Mouse (Mus musculus): Measurements from ENCODE around the gene Lrrn4cl. TPM values are rescaled to one million over a fixed set of nuclear protein-coding genes. Genes with fewer than 3 reads are reported as not detected.

Lrrn4cl gene
- polyA plus RNA-seq, 1 experiment: 0.25 TPM

DNA sequence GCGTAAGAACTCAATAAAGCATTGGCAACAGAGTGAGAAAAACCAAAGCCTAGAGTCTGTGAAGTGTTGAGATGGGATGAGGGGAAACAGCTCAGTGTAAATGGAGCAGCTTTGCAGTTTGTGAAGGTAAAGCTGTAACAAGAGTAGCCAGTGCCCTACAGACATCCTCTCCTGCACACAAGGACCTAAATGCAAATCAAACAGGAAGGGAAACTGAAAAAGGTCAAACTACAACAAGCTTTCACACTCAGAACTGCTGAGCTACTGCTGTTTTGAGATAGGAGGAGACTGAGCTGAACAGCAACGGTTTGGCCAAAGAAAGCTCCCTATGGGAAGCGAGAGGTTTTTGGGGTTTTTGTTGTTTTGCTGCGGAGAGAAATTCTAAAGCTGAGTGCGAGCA, 43.8 kb upstream of the Lrrn4cl start:
- Histone ChIP-seq H3K79me2 (ENCODE audit: control insufficient read depth, insufficient read depth) (no peaks in the 10 kb centered on the region), H3K4me2 (ENCODE audit: low read depth) (no peak overlapping the region), H3K4me3 (no peak overlapping the region)

DNA sequence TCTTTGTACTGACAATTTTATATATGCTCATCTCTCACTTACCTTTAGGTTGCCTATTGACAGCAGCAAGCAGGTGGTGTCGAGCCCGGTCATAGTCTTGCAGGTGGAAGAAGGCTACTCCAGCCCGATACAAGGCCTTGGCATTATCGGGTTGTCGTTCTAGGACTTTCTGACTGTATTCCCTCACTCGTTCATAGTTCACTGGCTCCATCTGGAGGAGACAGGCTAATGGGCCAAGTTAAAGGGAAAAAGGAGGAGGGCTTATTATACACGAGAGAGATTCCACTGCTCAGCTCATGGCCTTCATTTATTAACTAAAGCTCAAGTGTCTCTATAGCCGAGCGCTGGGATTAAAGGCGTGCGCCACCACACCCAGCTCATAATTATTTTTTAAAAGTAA, 34.8 kb upstream of the Lrrn4cl start:
- H3ac ChIP-seq (ENCODE audit: control insufficient read depth, insufficient read length): no peak overlapping the region
- TF ChIP-seq SRF (IDR thresholded peaks at IDR 0.05; ENCODE audit: control insufficient read depth, insufficient read length, low read depth): no peak
- TF ChIP-seq CEBPB (IDR thresholded peaks at IDR 0.05; ENCODE audit: insufficient read depth, poor library complexity, severe bottlenecking): no peak
- TF ChIP-seq POLR2A (IDR thresholded peaks at IDR 0.05; ENCODE audit: insufficient read length, low read depth): no peak
- TF ChIP-seq MAX (IDR thresholded peaks at IDR 0.05; ENCODE audit: low read depth): no peak
- no peak for TF ChIP-seq TCF3 (IDR thresholded peaks at IDR 0.05; ENCODE audit: insufficient read length, low read depth)
- no peak for TF ChIP-seq REST (IDR thresholded peaks at IDR 0.05; ENCODE audit: insufficient read depth, insufficient read length)
- TF ChIP-seq TCF12 (IDR thresholded peaks at IDR 0.05; ENCODE audit: insufficient read depth, poor library complexity, severe bottlenecking): no peak
- no peak for TF ChIP-seq USF1 (IDR thresholded peaks at IDR 0.05; ENCODE audit: low read depth)
- no peaks in the 10 kb centered on the region for H3K27me3 ChIP-seq (ENCODE audit: control insufficient read depth, insufficient read depth, insufficient read length)
- peaks cover 45% of the 10 kb centered on the region for H3K79me2 ChIP-seq (ENCODE audit: control insufficient read depth, insufficient read depth)
- H3K4me2 ChIP-seq (ENCODE audit: low read depth): no peak overlapping the region
- no peak overlapping the region for H3K4me3 ChIP-seq
- H3K36me3 ChIP-seq (ENCODE audit: control insufficient read depth, insufficient read depth): peaks cover 30% of the 10 kb centered on the region

More for the DNA sequence above, 43.8 kb upstream of the Lrrn4cl start:
- H3K27me3 ChIP-seq (ENCODE audit: control insufficient read depth, insufficient read depth, insufficient read length): no peaks in the 10 kb centered on the region
- no peak overlapping the region for H3ac ChIP-seq (ENCODE audit: control insufficient read depth, insufficient read length)
- TF ChIP-seq REST (IDR thresholded peaks at IDR 0.05; ENCODE audit: insufficient read depth, insufficient read length) (no peak), MAX (IDR thresholded peaks at IDR 0.05; ENCODE audit: low read depth) (no peak), POLR2A (IDR thresholded peaks at IDR 0.05; ENCODE audit: insufficient read length, low read depth) (no peak), SRF (IDR thresholded peaks at IDR 0.05; ENCODE audit: control insufficient read depth, insufficient read length, low read depth) (no peak), TCF3 (IDR thresholded peaks at IDR 0.05; ENCODE audit: insufficient read length, low read depth) (no peak), E2F4 (IDR thresholded peaks at IDR 0.05; ENCODE audit: insufficient read depth) (no peak), POLR2AphosphoS2 (IDR thresholded peaks at IDR 0.05; ENCODE audit: insufficient read length, low read depth) (no peak)
- peaks cover 41% of the 10 kb centered on the region for H3K36me3 ChIP-seq (ENCODE audit: control insufficient read depth, insufficient read depth)

DNA sequence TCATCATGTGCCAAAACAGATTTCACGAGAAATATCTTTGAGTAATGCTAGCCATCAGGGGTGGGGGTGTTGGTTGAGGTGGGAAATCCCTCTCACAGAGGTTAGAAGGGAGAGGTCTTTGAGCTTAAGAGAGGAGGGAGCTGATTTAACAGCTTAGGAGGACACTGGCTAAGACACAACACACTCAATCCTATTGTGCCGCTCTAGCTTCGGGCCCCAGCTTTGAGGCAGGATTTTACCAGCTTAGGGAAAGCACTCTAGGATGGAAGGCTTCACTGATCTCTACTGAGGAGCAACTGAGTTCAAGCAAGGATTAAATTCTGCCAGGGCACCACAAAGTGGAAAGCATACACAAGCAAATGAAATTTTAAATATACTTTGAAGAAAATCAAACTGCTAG, 33.6 kb upstream of the Lrrn4cl start:
- H3K4me2 ChIP-seq (ENCODE audit: low read depth): peak overlapping the region; percentile 91
- H3K36me3 ChIP-seq (ENCODE audit: control insufficient read depth, insufficient read depth): peaks cover 22% of the 10 kb centered on the region
- peaks cover 57% of the 10 kb centered on the region for H3K79me2 ChIP-seq (ENCODE audit: control insufficient read depth, insufficient read depth)
- H3ac ChIP-seq (ENCODE audit: control insufficient read depth, insufficient read length): no peak overlapping the region
- H3K4me3 ChIP-seq: peak overlapping the region; percentile 96
- no peaks in the 10 kb centered on the region for H3K27me3 ChIP-seq (ENCODE audit: control insufficient read depth, insufficient read depth, insufficient read length)
- TF ChIP-seq POLR2AphosphoS2 (IDR thresholded peaks at IDR 0.05; ENCODE audit: insufficient read length, low read depth) (no peak), SRF (IDR thresholded peaks at IDR 0.05; ENCODE audit: control insufficient read depth, insufficient read length, low read depth) (no peak), E2F4 (IDR thresholded peaks at IDR 0.05; ENCODE audit: insufficient read depth) (no peak), REST (IDR thresholded peaks at IDR 0.05; ENCODE audit: insufficient read depth, insufficient read length) (no peak), CEBPB (IDR thresholded peaks at IDR 0.05; ENCODE audit: insufficient read depth, poor library complexity, severe bottlenecking) (no peak), MYOD1 (IDR thresholded peaks at IDR 0.05; ENCODE audit: control insufficient read depth in 1 of 3, insufficient read length in 2 of 3, low read depth in 2 of 3) (no peak), TCF3 (IDR thresholded peaks at IDR 0.05; ENCODE audit: insufficient read length, low read depth) (no peak), TCF12 (IDR thresholded peaks at IDR 0.05; ENCODE audit: insufficient read depth, poor library complexity, severe bottlenecking) (no peak), MAX (IDR thresholded peaks at IDR 0.05; ENCODE audit: low read depth) (no peak), POLR2A (IDR thresholded peaks at IDR 0.05; ENCODE audit: insufficient read length, low read depth) (no peak), USF1 (IDR thresholded peaks at IDR 0.05; ENCODE audit: low read depth) (no peak), MYOG (IDR thresholded peaks at IDR 0.05; ENCODE audit: control insufficient read depth in 1 of 3, insufficient read depth in 1 of 3, insufficient read length in 2 of 3, low read depth in 2 of 3) (no peak)

DNA sequence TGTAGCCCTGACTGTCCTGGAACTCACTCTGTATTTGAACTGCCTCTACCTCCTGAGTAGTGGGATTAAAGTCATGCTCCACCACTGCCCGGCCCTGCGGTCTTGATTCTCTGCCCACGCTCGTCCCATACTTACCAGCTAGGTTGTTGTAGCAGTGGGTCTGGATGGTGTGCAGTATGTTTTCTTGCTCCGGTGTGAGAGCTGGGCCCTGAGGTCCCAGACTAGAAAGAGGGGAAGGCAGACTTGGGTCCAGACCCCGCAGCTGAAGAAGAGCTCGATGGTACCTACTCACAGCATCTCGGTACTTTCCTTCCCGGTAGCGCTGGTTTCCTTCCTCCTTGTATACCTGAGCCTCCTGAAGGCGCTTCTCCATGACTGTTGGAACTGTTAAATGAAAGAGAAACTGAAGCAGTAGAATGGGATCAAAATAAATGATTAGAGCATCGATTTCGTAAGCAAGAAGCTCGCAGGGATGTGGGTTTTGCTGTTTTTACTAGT, 32.2 kb upstream of the Lrrn4cl start:
- peaks cover 71% of the 10 kb centered on the region for H3K79me2 ChIP-seq (ENCODE audit: control insufficient read depth, insufficient read depth)
- no peaks in the 10 kb centered on the region for H3K27me3 ChIP-seq (ENCODE audit: control insufficient read depth, insufficient read depth, insufficient read length)
- H3K4me3 ChIP-seq: peak overlapping the region; percentile 96
- H3K36me3 ChIP-seq (ENCODE audit: control insufficient read depth, insufficient read depth): peaks cover 23% of the 10 kb centered on the region
- peak overlapping the region; percentile 91 for H3K4me2 ChIP-seq (ENCODE audit: low read depth)
- no peak for TF ChIP-seq MYOD1 (IDR thresholded peaks at IDR 0.05; ENCODE audit: control insufficient read depth in 1 of 3, insufficient read length in 2 of 3, low read depth in 2 of 3)
- TF ChIP-seq CEBPB (IDR thresholded peaks at IDR 0.05; ENCODE audit: insufficient read depth, poor library complexity, severe bottlenecking): no peak
- TF ChIP-seq TCF12 (IDR thresholded peaks at IDR 0.05; ENCODE audit: insufficient read depth, poor library complexity, severe bottlenecking): no peak
- no peak for TF ChIP-seq MYOG (IDR thresholded peaks at IDR 0.05; ENCODE audit: control insufficient read depth in 1 of 3, insufficient read depth in 1 of 3, insufficient read length in 2 of 3, low read depth in 2 of 3)
- TF ChIP-seq E2F4 (IDR thresholded peaks at IDR 0.05; ENCODE audit: insufficient read depth): no peak
- peak overlapping the region; percentile 84 for H3ac ChIP-seq (ENCODE audit: control insufficient read depth, insufficient read length)

DNA sequence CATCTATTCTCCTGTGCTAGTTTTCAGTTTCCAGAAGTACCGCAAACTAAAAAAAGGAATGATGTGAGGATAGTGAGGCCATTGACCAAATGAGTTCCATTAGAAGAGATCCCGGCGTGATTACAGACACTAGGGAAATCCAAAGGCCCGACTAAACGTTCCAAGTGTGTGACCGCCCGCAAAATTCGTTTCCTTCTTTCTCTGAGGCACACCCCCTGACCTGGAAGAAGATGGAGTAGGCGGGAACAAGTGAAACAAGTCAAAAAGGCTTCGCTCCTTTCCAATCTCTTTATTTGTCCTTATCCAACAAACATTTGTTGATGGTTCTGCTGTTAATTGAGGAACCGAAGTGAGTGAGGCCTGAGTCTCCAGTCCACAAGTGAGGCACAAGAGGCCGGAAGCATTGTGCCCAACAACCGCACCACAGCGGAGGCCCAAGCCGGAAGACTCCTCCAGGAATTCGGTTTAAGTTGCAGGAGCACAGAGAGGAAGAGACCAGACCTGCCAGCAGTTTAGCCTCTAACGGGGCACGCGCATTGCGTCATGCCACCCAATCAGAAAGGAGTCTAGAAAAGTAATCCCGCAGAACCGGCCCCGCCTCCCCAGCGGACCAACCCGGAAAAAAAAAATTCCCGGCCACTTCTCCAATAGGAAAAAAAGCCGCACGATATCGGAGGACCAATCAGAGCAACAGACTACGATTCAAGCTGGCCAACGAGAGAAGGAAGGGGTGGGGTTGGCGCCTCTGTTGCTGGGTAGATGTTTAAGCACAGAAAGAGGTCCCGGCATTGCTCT, 31.6 kb upstream of the Lrrn4cl start, which contains the start of gene Ttc9c:
TSS of gene Ttc9c (minus strand) at position 533 of the 795 bp plus-strand sequence.
- Histone ChIP-seq H3K27me3 (ENCODE audit: control insufficient read depth, insufficient read depth, insufficient read length) (no peaks in the 10 kb centered on the region), H3ac (ENCODE audit: control insufficient read depth, insufficient read length) (peak within 1 kb of the TSS; percentile 84), H3K4me3 (peak within 1 kb of the TSS; percentile 96), H3K79me2 (ENCODE audit: control insufficient read depth, insufficient read depth) (peaks cover 73% of the 10 kb centered on the region), H3K36me3 (ENCODE audit: control insufficient read depth, insufficient read depth) (peaks cover 30% of the 10 kb centered on the region), H3K4me2 (ENCODE audit: low read depth) (peak within 1 kb of the TSS; percentile 91)
- no peak for TF ChIP-seq USF1 (IDR thresholded peaks at IDR 0.05; ENCODE audit: low read depth)
- TF ChIP-seq TCF12 (IDR thresholded peaks at IDR 0.05; ENCODE audit: insufficient read depth, poor library complexity, severe bottlenecking): no peak
- TF ChIP-seq MAX (IDR thresholded peaks at IDR 0.05; ENCODE audit: low read depth): no peak
- TF ChIP-seq SRF (IDR thresholded peaks at IDR 0.05; ENCODE audit: control insufficient read depth, insufficient read length, low read depth): no peak
- no peak for TF ChIP-seq REST (IDR thresholded peaks at IDR 0.05; ENCODE audit: insufficient read depth, insufficient read length)
- no peak for TF ChIP-seq E2F4 (IDR thresholded peaks at IDR 0.05; ENCODE audit: insufficient read depth)
- TF ChIP-seq POLR2AphosphoS2 (IDR thresholded peaks at IDR 0.05; ENCODE audit: insufficient read length, low read depth): peak; percentile 78
- no peak for TF ChIP-seq TCF3 (IDR thresholded peaks at IDR 0.05; ENCODE audit: insufficient read length, low read depth)
- TF ChIP-seq MYOG (IDR thresholded peaks at IDR 0.05; ENCODE audit: control insufficient read depth in 1 of 3, insufficient read depth in 1 of 3, insufficient read length in 2 of 3, low read depth in 2 of 3): no peak
- TF ChIP-seq POLR2A (IDR thresholded peaks at IDR 0.05; ENCODE audit: insufficient read length, low read depth): peak; percentile 69
- no peak for TF ChIP-seq MYOD1 (IDR thresholded peaks at IDR 0.05; ENCODE audit: control insufficient read depth in 1 of 3, insufficient read length in 2 of 3, low read depth in 2 of 3)
- peak; percentile 84; the same call in 1 of the 2 replicates for TF ChIP-seq CEBPB (IDR thresholded peaks at IDR 0.05; ENCODE audit: insufficient read depth, poor library complexity, severe bottlenecking)

Measured in myocyte (in vitro differentiated cells).